Mouse (Mus musculus) lung, embryonic 14.5 days (tissue): ENCODE measurements at regions not wholly inside any gene's neighbourhood (a gene's known extent, or its start where the extent isn't known, plus 50 kb on each side); places are given as distances from the start of the nearest gene placed in this dataset.

ENCODE experiments used
- ATAC-seq: fragments of 200-750 bp; cut with Nextera tagmentation; 2 replicates; pipeline ENCODE4 v1.8.0; 2017; ENCODE audit warnings: mild to moderate bottlenecking, moderate TSS enrichment, moderate library complexity; ENCODE audit not compliant: insufficient read depth
- DNase-seq: peaks from one replicate; pipeline ENCODE4 v3.0.0-alpha.2; 2015
- H3K27ac ChIP-seq: fragments of 300-500 bp; sonication (generic); 2 replicates; pipeline ENCODE4 v1.5.1; 2014; ENCODE audit warnings: low read depth, mild to moderate bottlenecking, moderate library complexity
- H3K27me3 ChIP-seq: fragments of 300-500 bp; sonication (generic); 2 replicates; pipeline ENCODE4 v1.6.1; 2014; ENCODE audit warnings: low read length, control low read depth; ENCODE audit not compliant: insufficient read depth
- H3K36me3 ChIP-seq: fragments of 300-500 bp; sonication (generic); 2 replicates; pipeline ENCODE4 v1.6.1; 2014; ENCODE audit warnings: control low read depth; ENCODE audit not compliant: insufficient read depth
- H3K4me1 ChIP-seq: fragments of 300-500 bp; sonication (generic); 2 replicates; pipeline ENCODE4 v1.6.1; 2014; ENCODE audit warnings: antibody characterized with exemption, control low read depth; ENCODE audit not compliant: insufficient read depth
- H3K4me2 ChIP-seq: fragments of 300-500 bp; sonication (generic); 2 replicates; pipeline ENCODE4 v1.6.1; 2014; ENCODE audit warnings: mild to moderate bottlenecking
- H3K4me3 ChIP-seq: fragments of 300-500 bp; sonication (generic); 2 replicates; pipeline ENCODE4 v1.5.1; 2014; ENCODE audit warnings: low read depth, low read length
- H3K9ac ChIP-seq: fragments of 300-500 bp; sonication (generic); 2 replicates; pipeline ENCODE4 v1.6.1; 2014
- H3K9me3 ChIP-seq: fragments of 300-500 bp; sonication (generic); 2 replicates; pipeline ENCODE4 v1.6.1; 2016; ENCODE audit warnings: low read depth, low read length, control low read depth
- CTCF ChIP-seq: IDR thresholded peaks from 2 replicates; pipeline ENCODE4 v1.5.1; 2016; ENCODE audit warnings: antibody characterized with exemption, low read depth
- WGBS: fragments of 180-500 bp; shearing (Covaris S2); extraction: QIAGEN DNeasy Blood & Tissue Kit; methylation state at CpG from one replicate; pipeline ENCODE4 v1.1.7; 2014; 5-methylcytosine and 5-hydroxymethylcytosine counted together

GRCm38 (mm10) chr16:64166036-64166435, 302.1 kb upstream of the Epha3 start:
- Histone ChIP-seq H3K4me3 (no peak overlapping the region), H3K27me3 (no peaks in the 10 kb centered on the region), H3K27ac (no peak overlapping the region), H3K4me2 (no peak overlapping the region), H3K9me3 (no peaks in the 10 kb centered on the region), H3K4me1 (no peaks in the 10 kb centered on the region), H3K9ac (no peak overlapping the region), H3K36me3 (no peaks in the 10 kb centered on the region)
- no peak for DNase-seq
- WGBS, result 84% methylated on average over 2 of the region's 2 CpGs
- no peak for ATAC-seq
- no peak for TF ChIP-seq CTCF

DNA sequence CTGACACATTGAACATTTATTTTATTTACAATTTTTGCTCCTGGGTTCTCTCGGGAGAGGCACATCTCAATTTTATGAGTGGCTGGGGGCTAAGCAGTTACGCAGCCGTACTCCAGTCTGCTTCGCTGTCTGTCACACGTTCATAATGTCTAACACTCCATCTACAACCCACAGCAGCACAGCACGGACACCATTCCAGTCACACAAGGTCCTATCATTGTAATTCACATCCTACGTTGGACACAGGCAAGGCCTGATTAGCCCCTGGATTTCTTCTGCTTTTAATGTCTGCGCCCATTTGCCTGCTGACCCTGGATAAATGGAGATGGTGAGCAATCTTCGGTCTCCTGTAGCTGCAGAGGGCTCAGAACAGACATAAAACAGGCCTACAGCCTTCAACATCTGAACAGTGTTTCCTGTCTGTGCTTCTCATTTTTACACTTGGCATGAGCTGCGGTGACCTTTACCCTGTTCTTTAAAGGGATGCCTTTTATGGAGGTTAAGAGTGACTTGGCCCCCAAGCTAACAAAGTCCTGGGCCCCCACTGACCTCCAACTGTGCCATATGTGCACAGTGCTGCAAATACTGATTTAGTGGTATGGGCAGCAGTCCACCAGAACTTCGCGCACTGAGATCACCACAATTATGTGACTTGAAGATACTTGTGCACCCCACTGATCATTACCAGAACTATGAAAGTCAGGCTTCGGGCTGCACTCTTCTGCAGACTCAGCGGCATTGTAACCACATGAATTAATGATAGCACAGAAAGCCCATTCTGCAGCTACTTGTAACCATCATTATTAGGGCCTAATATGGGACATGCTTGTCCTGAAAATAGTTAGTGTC, 281.9 kb upstream of the Epha3 start:
- DNase-seq, result peak; percentile 8
- H3K9me3 ChIP-seq, result no peaks in the 10 kb centered on the region
- no peak overlapping the region for H3K9ac ChIP-seq
- peak; percentile 24; the same call in 1 of the 2 replicates for ATAC-seq
- H3K27me3 ChIP-seq, result no peaks in the 10 kb centered on the region
- H3K4me3 ChIP-seq, result no peak overlapping the region
- no peak for TF ChIP-seq CTCF
- no peak overlapping the region for H3K27ac ChIP-seq
- no peak overlapping the region for H3K4me2 ChIP-seq
- H3K36me3 ChIP-seq, result no peaks in the 10 kb centered on the region
- WGBS, result 74% methylated on average over 14 of the region's 14 CpGs
- no peaks in the 10 kb centered on the region for H3K4me1 ChIP-seq
